Mouse (Mus musculus) common myeloid progenitor, adult 5-6 weeks (primary cell): ENCODE data around the gene Ptprn2. TPM values are rescaled to one million over a fixed set of nuclear protein-coding genes. Genes with fewer than 3 reads are reported as not detected.

Experiments used
- ATAC-seq: replicated peaks from 2 replicates; pipeline ENCODE4 v1.8.0; 2016; ENCODE audit warnings: low read depth, mild to moderate bottlenecking, moderate TSS enrichment, inconsistent platforms; ENCODE audit not compliant: poor library complexity, severe bottlenecking
- total RNA-seq: library from RNA; stranded (forward); fragments of 200-1000, 187-1606 nt; gene quantifications from 2 replicates; pipeline ENCODE4 v1.2.3, GENCODE M21; 2017

Ptprn2 gene
- total RNA-seq: not detected in 2 replicates

GRCm38 (mm10) chr12:116485591-116486403 lies at the start of gene Ptprn2:
Ptprn2 (plus strand) TSS chr12:116485720.
- ATAC-seq: peak; percentile 88

GRCm38 (mm10) chr12:116436125-116436524 lies 49.4 kb upstream of the Ptprn2 start:
- ATAC-seq: peak; percentile 65

GRCm38 (mm10) chr12:116438591-116438990 lies 46.9 kb upstream of the Ptprn2 start:
- no peak for ATAC-seq

GRCm38 (mm10) chr12:116442184-116442583 lies 43.3 kb upstream of the Ptprn2 start:
- ATAC-seq: 0 out of 2 replicates have a peak, but pooled peaks have one; percentile 29

- no peak for ATAC-seq
These were observed 36.0 kb upstream of the Ptprn2 start for GRCm38 (mm10) chr12:116449536-116449935.

- ATAC-seq: 0 out of 2 replicates have a peak, but pooled peaks have one; percentile 36
These were observed 25.0 kb upstream of the Ptprn2 start for GRCm38 (mm10) chr12:116460379-116461065.

GRCm38 (mm10) chr12:116467030-116467429 lies 18.5 kb upstream of the Ptprn2 start:
- peak; percentile 65 for ATAC-seq

GRCm38 (mm10) chr12:116468348-116468747 lies 17.2 kb upstream of the Ptprn2 start:
- ATAC-seq: no peak

GRCm38 (mm10) chr12:116469096-116469495 lies 16.4 kb upstream of the Ptprn2 start:
- ATAC-seq: no peak

GRCm38 (mm10) chr12:116473264-116473663 lies 12.3 kb upstream of the Ptprn2 start:
- 0 out of 2 replicates have a peak, but pooled peaks have one; percentile 45 for ATAC-seq

- ATAC-seq: no peak
These were observed 11.8 kb upstream of the Ptprn2 start for GRCm38 (mm10) chr12:116473761-116474160.

- no peak for ATAC-seq
These were observed 10.8 kb upstream of the Ptprn2 start for GRCm38 (mm10) chr12:116474676-116475075.

- ATAC-seq: no peak
These were observed 6.7 kb upstream of the Ptprn2 start for GRCm38 (mm10) chr12:116478771-116479170.

- no peak for ATAC-seq
These were observed 3.6 kb upstream of the Ptprn2 start for GRCm38 (mm10) chr12:116481921-116482320.

- ATAC-seq: no peak
These were observed 1.9 kb upstream of the Ptprn2 start for GRCm38 (mm10) chr12:116483581-116483980.

GRCm38 (mm10) chr12:116484991-116485390 lies 529 bp upstream of the Ptprn2 start:
- ATAC-seq: no peak

GRCm38 (mm10) chr12:116486404-116486730 lies 847 bp downstream of the Ptprn2 start:
- ATAC-seq: peak; percentile 8; the same call in 1 of the 2 replicates

GRCm38 (mm10) chr12:116488836-116489235 lies 3.3 kb downstream of the Ptprn2 start:
- ATAC-seq: no peak

- no peak for ATAC-seq
These were observed 5.2 kb downstream of the Ptprn2 start for GRCm38 (mm10) chr12:116490575-116491356.

GRCm38 (mm10) chr12:116498666-116499065 lies 13.1 kb downstream of the Ptprn2 start:
- ATAC-seq: no peak
